Comparison of ENCODE assay signal across 8 mouse cellular contexts in the genomic region with DNA sequence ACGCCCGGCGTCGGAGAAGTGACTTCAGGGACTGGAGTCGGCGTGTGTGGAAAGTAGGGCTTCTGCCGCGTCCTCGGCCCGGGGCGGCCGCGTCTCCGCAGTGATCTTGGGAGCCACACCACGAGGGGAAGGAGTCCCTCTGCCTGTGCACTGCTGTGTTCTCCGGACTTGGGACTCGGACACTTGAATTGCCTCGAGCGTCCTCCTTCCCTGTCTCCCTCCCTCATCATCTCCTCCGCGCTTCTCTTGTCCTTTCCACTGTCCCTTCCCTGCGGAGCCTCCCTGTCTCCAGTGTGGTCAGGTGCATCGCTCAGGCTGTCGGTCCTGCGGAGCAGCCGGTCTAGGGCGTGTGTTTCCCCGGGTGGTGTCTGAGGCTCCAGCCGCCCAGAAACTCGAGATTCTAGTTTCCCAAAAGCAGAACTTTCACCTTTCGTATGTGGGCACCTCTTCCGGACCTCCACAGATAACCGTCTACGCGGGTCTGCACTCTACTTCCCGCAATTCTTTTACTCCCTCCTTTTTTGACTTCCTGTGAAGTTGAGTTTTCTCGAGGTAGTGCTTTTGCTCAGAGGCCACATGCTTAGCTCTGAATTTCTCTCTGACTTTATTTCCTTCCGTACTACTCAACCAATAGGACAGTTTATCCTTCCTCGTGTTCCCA. TPM values are rescaled to one million over a fixed set of nuclear protein-coding genes. Genes with fewer than 3 reads are reported as not detected.
DNase-seq lines count a peak whose midpoint lies in the region; ATAC-seq and TF ChIP-seq lines count a peak whose summit lies in the region.

No protein-coding gene starts in this region.

- peak overlapping the region; percentile 40; the same call in 1 of the 2 replicates for H3K27ac ChIP-seq in liver, adult 2 months (replicated peaks; ENCODE audit: insufficient read depth, low read depth, low read length)
- 0 out of 2 replicates have a peak overlapping the region, but pooled peaks have one; percentile 8 for H3K27ac ChIP-seq in olfactory bulb, adult 2 months (ENCODE audit: insufficient read depth, low read depth, low read length)

- peak overlapping the region; percentile 91 for H3K4me3 ChIP-seq in liver, adult 2 months (ENCODE audit: insufficient read depth, low read depth, low read length)
- peak overlapping the region; percentile 55 for H3K4me3 ChIP-seq in olfactory bulb, adult 2 months (ENCODE audit: insufficient read depth, low read depth, low read length)

- WGBS in liver, adult 2 months: under 1% methylated on average over 39 of the region's 39 CpGs
- under 1% methylated on average over 39 of the region's 39 CpGs for WGBS in olfactory bulb, adult 2 months

- no peaks in the 10 kb centered on the region for H3K27me3 ChIP-seq in liver, adult 2 months (ENCODE audit: control insufficient read depth, insufficient read depth, low read length)

- ATAC-seq in granulocyte monocyte progenitor cell, adult 5-6 weeks (replicated peaks; ENCODE audit: poor library complexity, severe bottlenecking): peak; percentile 46

- H3K9ac ChIP-seq in liver, adult 2 months (ENCODE audit: low read depth, low read length): peak overlapping the region; percentile 88

- no peak for TF ChIP-seq POLR2A in liver, adult 2 months (IDR thresholded peaks at IDR 0.05; ENCODE audit: extremely low read depth, insufficient read depth, low read length)
- TF ChIP-seq POLR2A in olfactory bulb, adult 2 months (IDR thresholded peaks at IDR 0.05; ENCODE audit: insufficient read depth, low read depth, low read length): no peak

- no peaks in the 10 kb centered on the region for H3K36me3 ChIP-seq in liver, adult 2 months (ENCODE audit: control insufficient read depth, insufficient read depth, low read length)

- H3K4me1 ChIP-seq in liver, adult 2 months (ENCODE audit: control insufficient read depth, insufficient read depth, low read length): no peaks in the 10 kb centered on the region; the same call in 1 of the 2 replicates
- H3K4me1 ChIP-seq in olfactory bulb, adult 2 months (ENCODE audit: control insufficient read depth, insufficient read depth, low read length): peaks cover 6% of the 10 kb centered on the region; the same call in 1 of the 2 replicates

- no peak for TF ChIP-seq CTCF in liver, adult 2 months (IDR thresholded peaks at IDR 0.05; ENCODE audit: low read depth, low read length)
- TF ChIP-seq CTCF in olfactory bulb, adult 2 months (IDR thresholded peaks at IDR 0.05; ENCODE audit: insufficient read depth, low read depth, low read length): no peak

- DNase-seq in adrenal gland, adult 8-10 months: peak; percentile 17
- DNase-seq in adrenal gland, adult (ENCODE audit: inconsistent age in 2 of 2, low spot score in 1 of 2): no peak
- DNase-seq in spleen, adult 12 weeks (ENCODE audit: low spot score): peak; percentile 48
- DNase-seq in spleen, adult 18-20 months: no peak
- peak; percentile 24 for DNase-seq in liver, adult 2 months (ENCODE audit: extremely low read depth, low read depth, low spot score)
- DNase-seq in gastrocnemius, postnatal 25 days: no peak

- H3K79me2 ChIP-seq in liver, adult 2 months (ENCODE audit: control insufficient read depth, insufficient read depth, low read length): peaks cover 4% of the 10 kb centered on the region; the same call in 1 of the 2 replicates

RNA-seq across cellular contexts. Expression of a gene that starts 0.6 kb away (rescaled TPM):
- 10 to 100 TPM; 22.5 to 25.9 (median 24.3) TPM for total RNA-seq in adrenal gland, adult 8-10 months (2022)
- 137 and 152 TPM in 2 replicates for total RNA-seq in granulocyte monocyte progenitor cell, adult 5-6 weeks (2014; fragmentation: Nextera tagmentation)
- total RNA-seq in granulocyte monocyte progenitor cell, adult 5-6 weeks (2017): 200 and 210 TPM in 2 replicates
- total RNA-seq in liver, adult 2 months (2014; rRNA removed): 9.9 and 13.0 TPM in 2 replicates
- polyA plus RNA-seq in liver, adult 2 months (2012; rRNA removed): 3.6 and 3.8 TPM in 2 replicates
- not detected in 2 replicates for polyA plus RNA-seq in olfactory bulb, adult 2 months (2012; ENCODE audit: insufficient read depth, insufficient read length, low replicate concordance, missing spikeins)
- total RNA-seq in gastrocnemius, postnatal 25 days (2021): 10 to 100 TPM; 23.3 to 23.9 TPM

RNA-seq across cellular contexts. Expression of a gene that starts 0.8 kb away (rescaled TPM):
- 10 to 100 TPM; 14.6 to 25.7 (median 20.0) TPM for total RNA-seq in adrenal gland, adult 8-10 months (2022)
- total RNA-seq in granulocyte monocyte progenitor cell, adult 5-6 weeks (2014; fragmentation: Nextera tagmentation): 1.3 and 1.5 TPM in 2 replicates
- total RNA-seq in granulocyte monocyte progenitor cell, adult 5-6 weeks (2017): 1.3 and 2.1 TPM in 2 replicates
- 3.3 and 3.5 TPM in 2 replicates for total RNA-seq in liver, adult 2 months (2014; rRNA removed)
- 0.24 and 0.29 TPM in 2 replicates for polyA plus RNA-seq in liver, adult 2 months (2012; rRNA removed)
- polyA plus RNA-seq in olfactory bulb, adult 2 months (2012; ENCODE audit: insufficient read depth, insufficient read length, low replicate concordance, missing spikeins): not detected in 2 replicates
- 1 to 10 TPM; 2.5 to 3.1 TPM for total RNA-seq in gastrocnemius, postnatal 25 days (2021)

Comparison
In these comparisons a context has a peak if more than half of its experiments do, and no peak if none do; other contexts are left out.
1. DNase-seq: peak in adrenal gland, adult 8-10 months (single experiment), spleen, adult 12 weeks (single experiment) and liver, adult 2 months (single experiment); none in adrenal gland, adult (0 of 2), spleen, adult 18-20 months (0 of 2) and gastrocnemius, postnatal 25 days (single experiment).